Mouse (Mus musculus) macrophage (primary cell): ENCODE results near the gene Tfeb. TPM values are rescaled to one million over a fixed set of nuclear protein-coding genes. Genes with fewer than 3 reads are reported as not detected.

Experiments
- H3K27ac ChIP-seq: fragments of 350-480 bp; formaldehyde crosslinking; 2 replicates; pipeline ENCODE4 v1.9.0; 2021
- H3K36me3 ChIP-seq: fragments of 350-480 bp; formaldehyde crosslinking; 2 replicates; pipeline ENCODE4 v1.9.0; 2021; ENCODE audit errors: inconsistent target
- H3K4me3 ChIP-seq: fragments of 350-480 bp; formaldehyde crosslinking; 2 replicates; pipeline ENCODE4 v1.9.0; 2021; ENCODE audit errors: inconsistent target
- H3K79me2 ChIP-seq: fragments of 350-480 bp; formaldehyde crosslinking; 2 replicates; pipeline ENCODE4 v1.9.0; 2021; ENCODE audit errors: inconsistent target
- WGBS: methylation state at CpG from one replicate; pipeline ENCODE4 v1.1.7; 2026; ENCODE audit warnings: inconsistent platforms; ENCODE audit not compliant: missing documents; 5-methylcytosine and 5-hydroxymethylcytosine counted together
- polyA plus RNA-seq: library from polyadenylated mRNA; stranded (reverse); fragments of 250-400 nt; gene quantifications from 3 replicates; pipeline ENCODE4 v1.2.4, GENCODE M21; 2018; ENCODE audit warnings: inconsistent platforms

Gene Tfeb
- polyA plus RNA-seq, 1 experiment from 2014 or later = 15.5 TPM

DNA sequence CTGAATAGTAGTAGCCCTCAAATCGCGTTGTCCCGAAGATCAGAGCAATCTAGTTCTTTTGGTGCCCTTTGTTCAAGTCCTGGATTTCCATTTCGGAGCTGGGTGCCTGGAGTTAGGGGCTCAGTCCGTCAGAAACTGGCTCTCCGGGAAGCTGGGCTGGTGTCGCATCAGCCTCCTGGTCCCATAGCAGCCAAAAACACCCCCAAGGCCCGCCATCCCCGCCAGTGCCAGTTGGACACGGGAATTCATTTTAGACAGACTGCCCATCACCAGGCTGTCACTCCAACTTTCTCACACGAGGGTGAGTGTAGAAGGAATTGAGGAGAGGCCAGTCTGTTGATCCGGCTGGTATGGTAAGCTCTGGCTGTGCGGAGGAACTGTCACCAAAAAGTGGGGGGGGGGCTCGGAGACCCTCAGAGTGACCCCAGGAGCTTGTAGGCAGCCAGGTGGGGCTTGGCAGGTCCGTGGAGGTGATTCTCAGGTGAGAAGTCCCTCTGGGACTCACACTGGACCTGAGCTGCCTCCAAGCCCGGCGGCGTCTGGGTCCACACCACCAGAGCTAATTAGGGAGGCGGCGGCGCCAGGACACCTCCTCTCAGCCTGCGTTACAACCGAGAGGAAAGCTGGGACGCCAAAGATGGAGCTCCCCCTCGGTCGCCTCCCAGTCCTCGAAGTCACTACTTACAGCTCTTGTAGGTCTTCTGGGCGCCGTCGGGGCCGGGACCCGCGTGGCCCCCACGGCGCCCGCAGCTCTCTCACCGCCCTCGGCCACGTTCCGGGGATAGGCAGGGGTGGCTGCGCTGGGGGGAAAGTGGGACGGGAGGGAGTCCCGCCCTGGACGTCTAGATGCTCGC lies 97.0 kb downstream of the Tfeb start:
- Histone ChIP-seq H3K4me3 (no peak overlapping the region), H3K79me2 (no peaks in the 10 kb centered on the region), H3K36me3 (no peaks in the 10 kb centered on the region), H3K27ac (no peak overlapping the region)
- 6% methylated on average over 43 of the region's 45 CpGs for WGBS

DNA sequence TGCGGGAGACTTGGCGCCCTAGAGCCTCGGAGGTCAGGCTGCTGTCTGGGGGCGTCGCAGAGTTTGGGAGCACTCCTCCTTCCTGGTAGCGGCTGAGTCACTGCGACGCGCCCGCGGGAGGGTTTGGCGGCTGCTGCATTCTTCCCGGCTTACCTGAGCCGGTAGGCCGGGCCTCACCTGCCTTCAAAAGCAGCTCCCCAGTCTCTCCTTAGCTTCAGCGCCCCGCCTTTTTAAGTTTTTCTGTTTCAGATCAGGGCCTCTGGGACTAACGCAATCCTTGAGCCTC lies 97.6 kb downstream of the Tfeb start, which contains the start of gene Mdfi:
TSS of gene Mdfi (minus strand) at position 210 of the 286 bp plus-strand sequence.
- no peak within 1 kb of the TSS for H3K27ac ChIP-seq
- H3K36me3 ChIP-seq = no peaks in the 10 kb centered on the region
- H3K4me3 ChIP-seq = no peak within 1 kb of the TSS
- WGBS = 19% methylated on average over 18 of the region's 18 CpGs
- H3K79me2 ChIP-seq = no peaks in the 10 kb centered on the region

DNA sequence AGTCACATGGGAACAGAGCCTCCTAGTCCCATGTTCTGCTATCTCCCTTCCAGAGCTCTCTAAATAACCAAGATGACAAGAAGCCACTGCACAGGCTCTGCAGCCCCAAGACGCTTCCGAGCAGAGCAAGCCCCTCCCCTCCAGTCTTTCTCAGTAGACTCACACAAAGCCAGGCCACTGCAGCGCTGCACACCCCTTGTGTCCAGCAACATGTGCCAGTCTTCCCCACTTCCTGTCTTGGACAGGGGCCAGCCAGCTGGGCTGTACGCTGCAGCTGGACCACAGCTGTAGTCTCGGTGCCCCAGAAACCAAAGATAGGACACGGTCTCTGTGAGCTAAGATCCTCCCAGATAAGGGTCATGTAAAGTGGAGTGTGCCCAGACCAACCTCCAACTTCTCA lies 101.0 kb downstream of the Tfeb start:
- H3K4me3 ChIP-seq = no peak overlapping the region
- H3K36me3 ChIP-seq = no peaks in the 10 kb centered on the region
- no peaks in the 10 kb centered on the region for H3K79me2 ChIP-seq
- WGBS = 17% methylated on average over 6 of the region's 6 CpGs
- H3K27ac ChIP-seq = no peak overlapping the region

DNA sequence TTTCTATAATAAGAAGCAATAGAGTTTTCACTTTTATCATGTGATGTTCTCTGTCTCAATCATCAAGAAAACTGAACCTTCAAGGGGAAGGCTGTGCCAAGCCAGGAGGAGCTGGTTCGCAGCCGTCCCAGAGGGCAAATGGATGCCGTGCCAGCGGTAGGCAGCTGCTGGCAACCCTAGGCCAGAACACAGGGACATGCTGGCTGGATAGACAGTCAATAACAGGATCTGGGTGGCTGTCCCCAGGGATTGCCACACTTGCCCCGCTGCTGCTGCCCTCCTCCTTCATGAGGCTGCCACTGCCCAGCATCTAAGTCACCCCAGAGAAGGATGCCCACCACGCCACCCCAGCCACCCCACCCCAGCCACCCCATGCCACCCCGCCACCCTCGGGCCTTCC lies 104.7 kb downstream of the Tfeb start:
- WGBS = 91% methylated on average over 6 of the region's 8 CpGs
- no peak overlapping the region for H3K4me3 ChIP-seq
- H3K36me3 ChIP-seq = no peaks in the 10 kb centered on the region
- no peaks in the 10 kb centered on the region for H3K79me2 ChIP-seq
- peak overlapping the region; percentile 61 for H3K27ac ChIP-seq

Other genes with a start within 250 kb of the Tfeb start
- gene Taf8, start 234.7 kb upstream of the Tfeb start, polyA plus RNA-seq = 8.5 to 16.9 TPM (median 13.1 TPM) in 3 replicates
- 18.7 to 28.7 TPM (median 28.1 TPM) in 3 replicates for gene Ccnd3, start 232.0 kb upstream of the Tfeb start, polyA plus RNA-seq
- 4.6 to 14.0 TPM (median 5.4 TPM) in 3 replicates for gene Bysl, start 125.5 kb upstream of the Tfeb start, polyA plus RNA-seq
- gene Med20, start 125.4 kb upstream of the Tfeb start, polyA plus RNA-seq = 12.7 to 20.9 TPM (median 20.4 TPM) in 3 replicates
- 1.4 to 3.8 TPM (median 1.4 TPM) in 3 replicates for gene Gm20517, start 125.4 kb upstream of the Tfeb start, polyA plus RNA-seq
- 2.3 to 3.1 TPM (median 2.7 TPM) in 3 replicates for gene Usp49, start 106.3 kb upstream of the Tfeb start, polyA plus RNA-seq
- gene Tomm6, start 48.6 kb upstream of the Tfeb start, polyA plus RNA-seq = 192 to 228 TPM (median 203 TPM) in 3 replicates
- gene Frs3, start 48.0 kb upstream of the Tfeb start, polyA plus RNA-seq = 0.65 to 1.3 TPM (median 0.73 TPM) in 3 replicates
- 0.23 to 0.79 TPM (median 0.74 TPM) in 3 replicates for gene Gm21981, start 42.6 kb upstream of the Tfeb start, polyA plus RNA-seq
- 0.76 to 1.3 TPM in 2 of 3 replicates, not detected in the other for gene Prickle4, start 42.3 kb upstream of the Tfeb start, polyA plus RNA-seq
- gene Pgc, start 10.2 kb upstream of the Tfeb start, polyA plus RNA-seq = not detected in 3 replicates
- 0.22 to 0.40 TPM in 2 of 3 replicates, not detected in the other for gene Mdfi, start 97.7 kb downstream of the Tfeb start, polyA plus RNA-seq
- 4.3 to 5.2 TPM (median 4.9 TPM) in 3 replicates for gene Foxp4, start 187.6 kb downstream of the Tfeb start, polyA plus RNA-seq